Mouse (Mus musculus) ES-E14 (cell line): Measurements from ENCODE around the gene Vps33b. TPM values are rescaled to one million over a fixed set of nuclear protein-coding genes. Genes with fewer than 3 reads are reported as not detected.
A peak's percentile ranks its signal among the peaks of the same experiment; 100 is the strongest.

Experiments
- DNase-seq: peaks from one replicate; pipeline ENCODE4 v3.0.0-alpha.2; 2013; ENCODE audit warnings: low read depth, low spot score
- H3K27ac ChIP-seq: 2 replicates; pipeline ENCODE4 v1.5.1; 2012; ENCODE audit warnings: low read depth, mild to moderate bottlenecking, low read length, moderate library complexity, mixed read lengths; ENCODE audit not compliant: poor library complexity, insufficient read depth, severe bottlenecking
- H3K36me3 ChIP-seq: 2 replicates; pipeline ENCODE4 v1.6.1; 2012; ENCODE audit warnings: mild to moderate bottlenecking, low read length, moderate library complexity, mixed read lengths; ENCODE audit not compliant: control insufficient read depth, poor library complexity, insufficient read depth, severe bottlenecking
- H3K4me1 ChIP-seq, 2 experiments: fragments of 150-350 bp in 1 of 2; sonication (generic) in 1 of 2; 2 replicates each; pipeline ENCODE4 v1.6.1; 2012; ENCODE audit warnings: low read length in 2 of 2, mild to moderate bottlenecking in 1 of 2, mixed read lengths in 1 of 2; ENCODE audit not compliant: control insufficient read depth in 2 of 2, insufficient read depth in 2 of 2, poor library complexity in 1 of 2
- H3K4me3 ChIP-seq, 2 experiments: fragments of 150-350 bp in 1 of 2; sonication (generic) in 1 of 2; 2 replicates each; pipeline ENCODE4 v1.5.1; 2012; ENCODE audit warnings: low read length in 2 of 2, low read depth in 1 of 2, mild to moderate bottlenecking in 1 of 2, mixed read lengths in 1 of 2; ENCODE audit not compliant: insufficient read depth in 1 of 2, poor library complexity in 1 of 2, severe bottlenecking in 1 of 2
- H3K9ac ChIP-seq: 2 replicates; pipeline ENCODE4 v1.6.1; 2012; ENCODE audit warnings: low read depth, mild to moderate bottlenecking, low read length, mixed read lengths; ENCODE audit not compliant: poor library complexity, insufficient read depth, severe bottlenecking
- H3K9me3 ChIP-seq: fragments of 150-350 bp; sonication (generic); 2 replicates; pipeline ENCODE4 v1.6.1; 2012; ENCODE audit warnings: low read depth, mild to moderate bottlenecking, low read length; ENCODE audit not compliant: control insufficient read depth, insufficient read depth
- CHD2 ChIP-seq: IDR thresholded peaks from 2 replicates; pipeline ENCODE4 v1.6.1; 2014; ENCODE audit warnings: mild to moderate bottlenecking, low read depth, low read length, inconsistent platforms
- HCFC1 ChIP-seq: IDR thresholded peaks from 2 replicates; pipeline ENCODE4 v1.6.1; 2012; ENCODE audit warnings: low read length, inconsistent platforms, borderline replicate concordance; ENCODE audit not compliant: insufficient read depth
- MAFK ChIP-seq: IDR thresholded peaks from 2 replicates; pipeline ENCODE4 v1.6.1; 2014; ENCODE audit warnings: mild to moderate bottlenecking, low read depth, low read length, inconsistent platforms; ENCODE audit not compliant: insufficient read depth
- ZC3H11A ChIP-seq: IDR thresholded peaks from 2 replicates; pipeline ENCODE4 v1.6.1; 2012; ENCODE audit warnings: low read depth, mild to moderate bottlenecking, inconsistent platforms, low read length, borderline replicate concordance
- ZNF384 ChIP-seq: IDR thresholded peaks from 2 replicates; pipeline ENCODE4 v1.6.1; 2012; ENCODE audit warnings: low read depth, low read length, inconsistent platforms
- in situ Hi-C, 2 experiments: fragments of 600-800 bp; cut with MboI; formaldehyde crosslinking; loops; one replicate each; pipeline ENCODE4 v1.15.1; 2025; ENCODE audit warnings: low sequenced_read_pairs in 2 of 2, inconsistent platforms in 1 of 2; ENCODE audit not compliant: unreplicated experiment in 2 of 2
- total RNA-seq: library from RNA; depleted of rRNA; stranded (reverse); fragments of 300-350 nt; gene quantifications from 2 replicates; pipeline ENCODE4 v1.2.3, GENCODE M21; 2012; rRNA removed

Gene Vps33b
- total RNA-seq, 1 experiment: 21.1 TPM

DNA sequence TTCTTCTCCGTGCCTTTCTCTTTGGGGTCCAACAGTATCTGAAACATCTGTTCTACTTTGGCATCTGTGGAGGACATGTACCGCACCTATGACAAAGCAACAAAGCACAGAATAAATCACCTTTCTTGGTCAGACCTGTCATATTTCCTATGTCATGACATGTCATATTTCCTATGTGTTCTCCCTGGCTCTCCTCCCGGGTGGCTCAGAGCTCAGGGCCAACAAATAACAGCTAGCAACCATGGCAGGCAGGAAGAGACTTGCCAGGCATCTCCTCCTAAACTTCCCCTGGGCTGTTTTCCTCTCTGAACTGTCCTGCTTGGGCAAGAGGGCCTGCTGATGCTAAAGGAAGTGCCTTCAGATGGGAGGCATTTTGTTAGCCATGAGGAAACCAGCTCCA is 67.5 kb downstream of the Vps33b start:
- no peaks in the 10 kb centered on the region for H3K9me3 ChIP-seq
- peaks cover 42% of the 10 kb centered on the region for H3K36me3 ChIP-seq
- H3K4me1 ChIP-seq: peaks cover 2 to 3% of the 10 kb centered on the region in 2 experiments; a peak in 3 of 4 replicates
- in situ Hi-C loops: no loop called here
- no peak for DNase-seq
- no peak overlapping the region for H3K4me3 ChIP-seq
- H3K9ac ChIP-seq: no peak overlapping the region
- no peak for TF ChIP-seq MAFK
- TF ChIP-seq HCFC1: no peak
- TF ChIP-seq ZC3H11A: no peak
- TF ChIP-seq ZNF384: no peak
- no peak for TF ChIP-seq CHD2
- no peak overlapping the region for H3K27ac ChIP-seq

- H3K4me3 ChIP-seq: peak overlapping the region; percentile 78 to 83
- peaks cover 25% of the 10 kb centered on the region for H3K36me3 ChIP-seq
- H3K27ac ChIP-seq: no peak overlapping the region
- DNase-seq: no peak
- in situ Hi-C loops: no loop called here
- peak overlapping the region; percentile 72 for H3K9ac ChIP-seq
- TF ChIP-seq ZNF384 (no peak), CHD2 (no peak), HCFC1 (no peak), MAFK (no peak)
- no peaks in the 10 kb centered on the region for H3K9me3 ChIP-seq
- peaks cover 3 to 6% of the 10 kb centered on the region in 2 experiments; a peak in 3 of 4 replicates for H3K4me1 ChIP-seq
Observed at GRCm38 (mm10) chr7:80339371-80339770, 69.9 kb downstream of the Vps33b start.

DNA sequence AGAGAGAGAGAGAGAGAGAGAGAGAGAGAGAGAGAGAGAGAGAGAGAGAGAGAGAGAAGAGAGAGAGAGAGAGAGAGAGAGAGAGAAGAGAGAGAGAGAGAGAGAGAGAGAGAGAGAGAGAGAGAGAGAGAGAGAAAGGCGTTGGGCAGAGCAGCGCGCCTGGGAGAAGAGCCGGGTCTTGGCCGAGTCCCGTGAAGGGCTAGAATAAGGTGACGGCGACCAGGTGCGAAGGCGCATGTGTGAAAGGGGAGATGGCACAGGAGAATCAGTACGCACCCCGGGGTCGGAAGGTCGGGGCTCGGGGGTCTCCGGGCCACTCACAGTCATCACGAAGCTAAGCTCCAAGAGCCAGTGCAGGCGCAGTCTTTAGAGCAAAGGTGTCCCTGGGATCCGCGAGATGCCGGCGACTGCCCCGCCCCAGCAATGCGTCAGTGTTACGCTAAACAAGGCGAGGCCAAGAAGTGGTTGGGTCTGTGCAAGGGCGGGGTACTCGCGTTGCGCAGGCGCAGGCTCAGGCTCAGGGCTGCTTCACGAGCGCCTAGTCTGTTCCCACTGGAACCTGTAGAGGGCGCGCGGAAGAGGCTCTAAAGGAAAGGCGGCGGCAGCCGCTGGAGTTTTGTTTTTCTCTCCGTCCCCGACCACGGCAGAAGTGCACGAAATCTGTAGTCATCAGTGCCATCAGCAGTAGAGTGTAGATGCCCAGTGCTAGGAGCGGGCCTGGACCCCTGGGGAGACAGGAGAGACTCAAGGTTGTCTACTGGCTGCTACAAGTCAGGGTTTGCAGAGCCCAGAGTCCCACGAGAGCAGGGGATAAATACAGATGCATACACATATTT is 70.6 kb downstream of the Vps33b start:
- DNase-seq: peak; percentile 98
- H3K36me3 ChIP-seq: peaks cover 20% of the 10 kb centered on the region
- H3K27ac ChIP-seq: no peak overlapping the region
- peaks cover 3 to 6% of the 10 kb centered on the region in 2 experiments; a peak in 3 of 4 replicates for H3K4me1 ChIP-seq
- in situ Hi-C loops: no loop called here
- no peaks in the 10 kb centered on the region for H3K9me3 ChIP-seq
- peak overlapping the region; percentile 82 for H3K9ac ChIP-seq
- TF ChIP-seq ZNF384: no peak
- TF ChIP-seq MAFK: no peak
- no peak for TF ChIP-seq CHD2
- no peak for TF ChIP-seq HCFC1
- no peak for TF ChIP-seq ZC3H11A
- H3K4me3 ChIP-seq: peak overlapping the region; percentile 78 to 83

DNA sequence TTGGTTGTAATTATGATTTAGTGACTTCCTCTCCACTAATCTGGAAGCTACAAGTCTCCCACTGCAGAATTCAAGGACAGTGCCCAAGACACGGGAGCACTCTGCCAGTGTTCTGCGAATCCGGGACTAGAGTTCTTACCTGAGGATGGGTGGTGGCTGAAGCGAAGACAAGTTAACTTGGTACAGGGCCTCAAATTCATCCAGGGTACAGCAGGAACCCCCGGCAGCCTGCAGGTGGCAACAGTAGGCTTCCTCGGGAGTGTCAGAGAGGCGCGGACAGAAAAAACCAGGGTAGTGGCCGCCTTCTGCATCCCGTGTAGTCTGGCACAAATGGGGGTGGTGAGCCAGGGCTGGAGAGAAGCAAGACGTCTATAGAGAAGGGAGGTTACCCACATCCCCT is 71.3 kb downstream of the Vps33b start, which contains the start of gene Unc45a:
Gene Unc45a, minus strand, starts transcription at position 213 of the 400 bp plus-strand sequence.
- H3K4me1 ChIP-seq: peaks cover 3 to 6% of the 10 kb centered on the region in 2 experiments; a peak in 3 of 4 replicates
- peaks cover 14% of the 10 kb centered on the region for H3K36me3 ChIP-seq
- in situ Hi-C loops: no loop called here
- H3K9ac ChIP-seq: peak within 1 kb of the TSS; percentile 82
- peak; percentile 52 for DNase-seq
- 0 out of 2 replicates have a peak, but pooled peaks have one; percentile 34 for TF ChIP-seq ZC3H11A
- TF ChIP-seq ZNF384: 0 out of 2 replicates have a peak, but pooled peaks have one; percentile 46
- TF ChIP-seq MAFK: no peak
- H3K4me3 ChIP-seq: peak within 1 kb of the TSS; percentile 78 to 83
- no peaks in the 10 kb centered on the region for H3K9me3 ChIP-seq
- H3K27ac ChIP-seq: no peak within 1 kb of the TSS

Other genes with a start within 250 kb of the Vps33b start
- 39.8 and 54.2 TPM in 2 replicates for gene Zfp710, start 244.8 kb upstream of the Vps33b start, total RNA-seq
- gene Idh2, start 154.3 kb upstream of the Vps33b start, total RNA-seq: 108 and 146 TPM in 2 replicates
- 50.1 and 106 TPM in 2 replicates for gene Sema4b, start 82.8 kb upstream of the Vps33b start, total RNA-seq
- gene Cib1, start 36.8 kb upstream of the Vps33b start, total RNA-seq: 52.6 and 59.7 TPM in 2 replicates
- 4.4 and 4.5 TPM in 2 replicates for gene Gdpgp1, start 36.8 kb upstream of the Vps33b start, total RNA-seq
- gene Ttll13, start 23.3 kb upstream of the Vps33b start, total RNA-seq: 1.4 and 2.8 TPM in 2 replicates
- gene Ngrn, start 8.4 kb upstream of the Vps33b start, total RNA-seq: 37.8 and 45.2 TPM in 2 replicates
- 91.0 and 103 TPM in 2 replicates for gene Prc1, start 24.8 kb downstream of the Vps33b start, total RNA-seq
- 16.4 and 27.6 TPM in 2 replicates for gene Rccd1, start 54.8 kb downstream of the Vps33b start, total RNA-seq
- gene Unc45a, start 71.4 kb downstream of the Vps33b start, total RNA-seq: 52.0 and 54.1 TPM in 2 replicates
- gene Hddc3, start 73.5 kb downstream of the Vps33b start, total RNA-seq: 11.4 and 14.3 TPM in 2 replicates
- 14.6 and 19.8 TPM in 2 replicates for gene Man2a2, start 101.7 kb downstream of the Vps33b start, total RNA-seq
- gene Fes, start 118.3 kb downstream of the Vps33b start, total RNA-seq: 2.1 and 4.5 TPM in 2 replicates
- 16.1 and 17.7 TPM in 2 replicates for gene Furin, start 135.8 kb downstream of the Vps33b start, total RNA-seq